Mouse (Mus musculus) limb, embryonic 12.5 days (tissue): ENCODE measurements around the gene Kcnk5. TPM values are rescaled to one million over a fixed set of nuclear protein-coding genes. Genes with fewer than 3 reads are reported as not detected.

Source experiments
- ATAC-seq: fragments of 200-750 bp; cut with Nextera tagmentation; 2 replicates; pipeline ENCODE4 v1.8.0; 2017; ENCODE audit warnings: low read depth, moderate TSS enrichment; ENCODE audit not compliant: insufficient number of reproducible peaks, insufficient read depth, low FRiP score, low TSS enrichment
- H3K27ac ChIP-seq: fragments of 300-500 bp; sonication (generic); 2 replicates; pipeline ENCODE4 v1.5.1; 2016; ENCODE audit warnings: mild to moderate bottlenecking, moderate library complexity
- H3K27me3 ChIP-seq: fragments of 300-500 bp; sonication (generic); 2 replicates; pipeline ENCODE4 v1.6.1; 2016; ENCODE audit warnings: mild to moderate bottlenecking, moderate library complexity
- H3K36me3 ChIP-seq: fragments of 300-500 bp; sonication (generic); 2 replicates; pipeline ENCODE4 v1.6.1; 2016; ENCODE audit warnings: mild to moderate bottlenecking, moderate library complexity
- H3K4me1 ChIP-seq: fragments of 300-500 bp; sonication (generic); replicated peaks from 2 replicates; pipeline ENCODE4 v1.6.1; 2016
- H3K4me2 ChIP-seq: fragments of 300-500 bp; sonication (generic); 2 replicates; pipeline ENCODE4 v1.6.1; 2016; ENCODE audit warnings: mild to moderate bottlenecking, moderate library complexity
- H3K4me3 ChIP-seq: fragments of 300-500 bp; sonication (generic); replicated peaks from 2 replicates; pipeline ENCODE4 v1.5.1; 2016; ENCODE audit warnings: mild to moderate bottlenecking
- H3K9ac ChIP-seq: fragments of 300-500 bp; sonication (generic); replicated peaks from 2 replicates; pipeline ENCODE4 v1.6.1; 2016; ENCODE audit warnings: mild to moderate bottlenecking, moderate library complexity
- H3K9me3 ChIP-seq: fragments of 300-500 bp; sonication (generic); 2 replicates; pipeline ENCODE4 v1.6.1; 2016; ENCODE audit warnings: mild to moderate bottlenecking, moderate library complexity
- WGBS: fragments of 180-500 bp; shearing (Covaris S2); methylation state at CpG from one replicate; pipeline ENCODE4 v1.1.7; 2016; 5-methylcytosine and 5-hydroxymethylcytosine counted together
- polyA plus RNA-seq: library from polyadenylated mRNA; unstranded; fragments of >200 nt; fragmentation: Nextera tagmentation; extraction: Ambion mirVana; gene quantifications from 2 replicates; pipeline ENCODE4 v1.2.1, GENCODE M21; 2016

The Kcnk5 gene
- polyA plus RNA-seq, 1 experiment from 2014 or later = 6.9 TPM

DNA sequence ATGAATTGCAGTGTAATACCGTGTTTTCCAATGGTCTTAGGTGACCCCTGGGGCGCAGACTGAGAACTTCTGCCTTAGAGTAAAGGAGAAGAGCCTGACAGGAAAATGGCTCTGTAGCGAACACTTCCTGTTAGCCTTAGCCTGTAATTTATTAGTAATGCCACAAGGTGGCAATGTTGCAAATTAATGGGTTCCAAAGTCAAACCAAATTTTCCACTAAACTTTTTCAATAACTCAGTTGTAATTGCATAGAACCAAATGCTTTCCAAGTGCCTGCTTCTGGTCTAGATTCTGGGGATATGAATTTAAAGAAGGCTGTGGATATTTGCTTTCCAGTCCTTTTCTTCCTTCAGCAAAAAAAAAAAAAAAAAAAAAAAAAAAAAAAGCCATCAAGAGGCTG, 69.4 kb downstream of the Kcnk5 start:
- H3K36me3 ChIP-seq = no peaks in the 10 kb centered on the region
- peaks cover 4% of the 10 kb centered on the region; the same call in 1 of the 2 replicates for H3K9me3 ChIP-seq
- peaks cover 4% of the 10 kb centered on the region; the same call in 1 of the 2 replicates for H3K4me1 ChIP-seq
- no peak overlapping the region for H3K9ac ChIP-seq
- no peak overlapping the region for H3K27ac ChIP-seq
- WGBS = 68% methylated on average over 3 of the region's 3 CpGs
- no peaks in the 10 kb centered on the region for H3K27me3 ChIP-seq
- no peak overlapping the region for H3K4me3 ChIP-seq
- no peak for ATAC-seq
- H3K4me2 ChIP-seq = no peak overlapping the region

DNA sequence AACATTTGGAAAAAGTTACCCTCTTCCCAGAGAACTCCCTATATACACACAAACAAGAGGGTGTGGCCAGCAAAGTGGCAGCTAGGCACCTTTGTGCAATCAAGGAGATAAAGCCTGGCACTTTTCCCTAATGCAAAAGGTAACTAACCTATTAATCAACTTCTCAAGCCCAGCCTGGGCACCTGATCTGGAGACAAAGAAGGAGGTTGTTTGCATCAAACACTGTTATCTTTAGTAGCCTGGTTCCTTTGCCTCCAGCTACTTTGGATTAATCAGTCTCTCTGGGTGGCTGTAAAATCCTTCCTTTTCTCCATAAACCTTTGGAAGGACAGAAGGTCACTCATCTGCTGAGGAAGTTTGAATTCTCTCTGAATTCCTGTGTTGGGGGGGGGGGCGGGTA, 70.7 kb downstream of the Kcnk5 start:
- Histone ChIP-seq H3K27ac (no peak overlapping the region), H3K4me1 (no peaks in the 10 kb centered on the region), H3K9ac (no peak overlapping the region), H3K4me2 (no peak overlapping the region), H3K9me3 (peaks cover 4% of the 10 kb centered on the region; the same call in 1 of the 2 replicates), H3K27me3 (no peaks in the 10 kb centered on the region), H3K36me3 (no peaks in the 10 kb centered on the region), H3K4me3 (no peak overlapping the region)
- no peak for ATAC-seq
- 50% methylated on average over 1 of the region's 1 CpGs for WGBS

DNA sequence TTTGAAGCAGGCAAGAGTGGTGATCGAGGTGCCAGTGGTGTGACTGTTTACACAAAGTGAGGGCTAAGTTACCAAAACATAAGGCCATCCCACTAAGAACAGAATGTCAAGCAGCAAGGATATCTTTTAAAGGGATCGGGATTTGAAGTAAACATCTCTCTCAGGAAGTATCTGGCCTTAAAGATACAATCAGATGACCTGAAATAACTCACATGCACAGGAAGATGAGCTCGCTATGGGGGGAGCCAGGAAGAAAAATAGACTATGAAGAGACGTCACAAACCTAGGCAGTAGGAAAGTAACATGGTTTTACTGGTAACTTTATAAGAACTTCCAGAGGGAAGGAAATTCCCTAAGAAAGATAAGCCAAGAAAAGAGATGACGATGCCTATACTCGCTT, 75.3 kb downstream of the Kcnk5 start:
- Histone ChIP-seq H3K4me2 (no peak overlapping the region), H3K9ac (no peak overlapping the region), H3K4me3 (no peak overlapping the region), H3K36me3 (no peaks in the 10 kb centered on the region), H3K9me3 (no peaks in the 10 kb centered on the region), H3K27me3 (no peaks in the 10 kb centered on the region), H3K27ac (no peak overlapping the region), H3K4me1 (no peaks in the 10 kb centered on the region)
- no peak for ATAC-seq
- WGBS = 76% methylated on average over 6 of the region's 6 CpGs

DNA sequence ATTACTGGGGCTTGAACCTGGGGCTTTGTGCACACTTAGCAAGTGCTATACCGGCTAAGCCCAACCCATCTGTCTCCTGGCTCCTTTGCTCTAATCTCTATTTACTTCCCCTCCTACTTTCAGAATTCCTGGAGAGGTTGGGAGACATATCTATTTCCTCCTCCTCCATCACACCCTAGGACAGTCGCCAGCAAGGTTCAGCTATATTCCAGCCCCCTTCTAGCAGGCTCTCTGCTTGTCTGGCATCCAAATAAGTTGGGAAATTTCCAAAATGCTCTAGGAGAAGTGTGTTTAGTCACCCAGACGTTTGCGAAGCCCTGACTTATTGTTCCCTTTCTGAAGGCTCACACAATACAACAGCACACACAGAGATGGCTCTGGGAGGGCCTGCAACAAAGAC, 78.4 kb downstream of the Kcnk5 start:
- Histone ChIP-seq H3K4me2 (no peak overlapping the region), H3K27ac (no peak overlapping the region), H3K9ac (no peak overlapping the region), H3K27me3 (no peaks in the 10 kb centered on the region), H3K4me3 (no peak overlapping the region), H3K9me3 (no peaks in the 10 kb centered on the region), H3K36me3 (no peaks in the 10 kb centered on the region), H3K4me1 (no peaks in the 10 kb centered on the region)
- no peak for ATAC-seq
- WGBS = 76% methylated on average over 4 of the region's 4 CpGs

DNA sequence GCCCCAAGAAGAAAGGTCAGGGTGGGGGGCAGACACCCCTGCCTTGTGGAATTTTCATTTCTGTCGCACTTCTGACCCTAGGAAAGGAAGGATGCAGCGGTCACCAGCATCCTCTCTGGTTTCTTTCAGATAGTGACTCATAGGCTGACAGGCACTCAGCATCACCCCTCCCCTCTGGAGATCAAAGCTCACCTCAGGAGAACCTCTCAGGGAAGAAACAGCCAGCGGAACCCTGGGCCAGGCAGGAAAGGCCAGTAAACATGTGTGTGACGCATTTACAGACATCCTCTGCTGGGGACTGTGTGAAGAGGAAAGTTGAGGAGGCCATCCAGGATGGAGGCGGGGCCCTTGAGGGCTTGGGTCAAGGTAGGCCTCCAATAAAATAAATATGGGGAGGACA, 83.5 kb downstream of the Kcnk5 start:
- no peaks in the 10 kb centered on the region for H3K4me1 ChIP-seq
- H3K4me2 ChIP-seq = no peak overlapping the region
- no peaks in the 10 kb centered on the region for H3K36me3 ChIP-seq
- H3K27me3 ChIP-seq = no peaks in the 10 kb centered on the region
- ATAC-seq = no peak
- 22% methylated on average over 5 of the region's 5 CpGs for WGBS
- no peak overlapping the region for H3K9ac ChIP-seq
- no peak overlapping the region for H3K4me3 ChIP-seq
- H3K27ac ChIP-seq = no peak overlapping the region
- H3K9me3 ChIP-seq = no peaks in the 10 kb centered on the region

DNA sequence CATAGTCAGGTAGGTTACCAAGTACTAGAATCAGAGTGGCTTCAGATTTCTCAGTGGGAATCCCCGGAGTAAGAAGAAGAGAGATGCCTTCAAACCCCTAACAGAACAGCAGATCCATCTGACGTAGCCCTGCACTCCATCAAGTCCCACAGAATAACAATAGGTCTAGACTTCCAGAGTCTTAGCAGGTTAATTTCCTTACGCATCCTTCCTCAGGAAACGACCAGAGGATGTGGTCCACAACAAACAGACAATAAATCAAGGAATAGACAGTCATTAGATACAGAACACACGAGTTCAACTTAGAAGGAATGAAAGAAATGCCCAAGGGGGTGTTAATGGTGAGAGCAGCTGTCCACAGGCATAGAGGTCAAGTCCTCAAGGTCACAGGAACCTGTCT, 86.7 kb downstream of the Kcnk5 start:
- Histone ChIP-seq H3K27ac (no peak overlapping the region), H3K4me3 (no peak overlapping the region), H3K36me3 (no peaks in the 10 kb centered on the region), H3K9ac (no peak overlapping the region), H3K4me2 (no peak overlapping the region), H3K4me1 (no peaks in the 10 kb centered on the region), H3K9me3 (no peaks in the 10 kb centered on the region), H3K27me3 (no peaks in the 10 kb centered on the region)
- no peak for ATAC-seq
- 34% methylated on average over 5 of the region's 5 CpGs for WGBS

DNA sequence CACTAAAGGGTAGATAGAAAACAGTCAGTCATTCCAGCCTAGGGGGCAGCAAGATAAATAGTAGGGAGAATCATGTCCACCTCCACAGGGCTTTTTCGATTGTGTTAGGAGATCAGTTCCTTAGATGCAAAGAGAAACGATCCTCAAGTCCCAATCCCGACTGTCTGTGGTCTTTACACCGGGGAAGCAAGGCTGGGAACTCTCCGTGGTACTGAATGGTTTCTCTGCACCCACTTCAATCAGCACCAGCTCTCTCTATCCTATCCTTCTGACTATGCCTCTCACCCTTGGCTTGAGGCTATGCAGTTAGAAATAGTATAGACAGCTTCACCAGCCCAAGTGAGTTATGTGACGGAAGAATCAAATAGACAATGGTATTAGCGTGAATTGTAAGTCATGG, 88.1 kb downstream of the Kcnk5 start:
- H3K4me3 ChIP-seq = no peak overlapping the region
- H3K36me3 ChIP-seq = no peaks in the 10 kb centered on the region
- WGBS = 19% methylated on average over 7 of the region's 7 CpGs
- H3K9me3 ChIP-seq = no peaks in the 10 kb centered on the region
- ATAC-seq = no peak
- H3K27ac ChIP-seq = no peak overlapping the region
- H3K9ac ChIP-seq = no peak overlapping the region
- no peaks in the 10 kb centered on the region for H3K4me1 ChIP-seq
- H3K27me3 ChIP-seq = no peaks in the 10 kb centered on the region
- no peak overlapping the region for H3K4me2 ChIP-seq

Other genes starting within 250 kb of the Kcnk5 start
- 55.0 and 60.9 TPM in 2 replicates for gene Gng2, start 204.2 kb downstream of the Kcnk5 start, polyA plus RNA-seq
- gene Saysd1, start 43.3 kb downstream of the Kcnk5 start, polyA plus RNA-seq = 10.3 and 10.6 TPM in 2 replicates
- gene Kcnk16, start 87.4 kb upstream of the Kcnk5 start, polyA plus RNA-seq = not detected in 2 replicates
- gene Nudt13, start 112.9 kb upstream of the Kcnk5 start, polyA plus RNA-seq = 18.1 and 20.2 TPM in 2 replicates
- gene Ecd, start 166.3 kb upstream of the Kcnk5 start, polyA plus RNA-seq = 56.8 and 58.9 TPM in 2 replicates
- 45.4 and 45.9 TPM in 2 replicates for gene Fam149b, start 166.4 kb upstream of the Kcnk5 start, polyA plus RNA-seq
- 234 and 245 TPM in 2 replicates for gene Dnajc9, start 207.1 kb upstream of the Kcnk5 start, polyA plus RNA-seq
- 84.7 and 85.9 TPM in 2 replicates for gene Mrps16, start 211.8 kb upstream of the Kcnk5 start, polyA plus RNA-seq